Mouse (Mus musculus): Measurements from ENCODE around the gene Ttc30a2. TPM values are rescaled to one million over a fixed set of nuclear protein-coding genes. Genes with fewer than 3 reads are reported as not detected.
"Not testable (repeated sequence)": the region's sequence is repeated elsewhere in the genome, so short reads cannot be mapped to it uniquely, and the experiment has no call there.

Gene Ttc30a2
- polyA plus RNA-seq, 1 experiment from 2014 or later = 1.1 TPM

GRCm38 (mm10) chr2:75985124-75985523, 7.2 kb upstream of the Ttc30a2 start:
- Histone ChIP-seq H3K36me3 (ENCODE audit: control insufficient read depth, insufficient read depth, low read length) (peaks cover 2% of the 10 kb centered on the region; the same call in 1 of the 2 replicates), H3K4me3 (ENCODE audit: low read length) (no peak overlapping the region), H3K9me3 (ENCODE audit: control insufficient read depth, low read length) (no peaks in the 10 kb centered on the region), H3K9ac (ENCODE audit: low read depth, low read length) (no peak overlapping the region), H3K4me2 (ENCODE audit: low read length) (no peak overlapping the region), H3K27me3 (replicated peaks; ENCODE audit: control insufficient read depth, insufficient read depth, low read length) (no peaks in the 10 kb centered on the region), H3K4me1 (ENCODE audit: control insufficient read depth, insufficient read depth, low read depth, low read length) (peaks cover 10% of the 10 kb centered on the region), H3K27ac (ENCODE audit: low read depth, low read length) (no peak overlapping the region)
- ATAC-seq = peak; percentile 62
- 4% methylated on average over 2 of the region's 2 CpGs for WGBS

GRCm38 (mm10) chr2:75983847-75984246, 5.9 kb upstream of the Ttc30a2 start:
- Histone ChIP-seq H3K27me3 (replicated peaks; ENCODE audit: control insufficient read depth, insufficient read depth, low read length) (no peaks in the 10 kb centered on the region), H3K36me3 (ENCODE audit: control insufficient read depth, insufficient read depth, low read length) (peaks cover 2% of the 10 kb centered on the region; the same call in 1 of the 2 replicates), H3K27ac (ENCODE audit: low read depth, low read length) (no peak overlapping the region), H3K9ac (ENCODE audit: low read depth, low read length) (no peak overlapping the region), H3K9me3 (ENCODE audit: control insufficient read depth, low read length) (no peaks in the 10 kb centered on the region), H3K4me1 (ENCODE audit: control insufficient read depth, insufficient read depth, low read depth, low read length) (peaks cover 10% of the 10 kb centered on the region), H3K4me2 (ENCODE audit: low read length) (no peak overlapping the region), H3K4me3 (ENCODE audit: low read length) (no peak overlapping the region)
- ATAC-seq = no peak
- 55% methylated on average over 3 of the region's 3 CpGs for WGBS

GRCm38 (mm10) chr2:75983091-75983490, 5.1 kb upstream of the Ttc30a2 start:
- Histone ChIP-seq H3K36me3 (ENCODE audit: control insufficient read depth, insufficient read depth, low read length) (peaks cover 2% of the 10 kb centered on the region; the same call in 1 of the 2 replicates), H3K4me1 (ENCODE audit: control insufficient read depth, insufficient read depth, low read depth, low read length) (peaks cover 5% of the 10 kb centered on the region), H3K4me3 (ENCODE audit: low read length) (no peak overlapping the region), H3K9ac (ENCODE audit: low read depth, low read length) (no peak overlapping the region), H3K27ac (ENCODE audit: low read depth, low read length) (no peak overlapping the region), H3K9me3 (ENCODE audit: control insufficient read depth, low read length) (no peaks in the 10 kb centered on the region), H3K27me3 (replicated peaks; ENCODE audit: control insufficient read depth, insufficient read depth, low read length) (no peaks in the 10 kb centered on the region), H3K4me2 (ENCODE audit: low read length) (no peak overlapping the region)
- WGBS = 96% methylated on average over 3 of the region's 3 CpGs
- no peak for ATAC-seq

GRCm38 (mm10) chr2:75982626-75983025, 4.7 kb upstream of the Ttc30a2 start:
- Histone ChIP-seq H3K36me3 (ENCODE audit: control insufficient read depth, insufficient read depth, low read length) (peaks cover 2% of the 10 kb centered on the region; the same call in 1 of the 2 replicates), H3K27me3 (replicated peaks; ENCODE audit: control insufficient read depth, insufficient read depth, low read length) (no peaks in the 10 kb centered on the region), H3K9me3 (ENCODE audit: control insufficient read depth, low read length) (no peaks in the 10 kb centered on the region), H3K4me1 (ENCODE audit: control insufficient read depth, insufficient read depth, low read depth, low read length) (peaks cover under 1% of the 10 kb centered on the region), H3K9ac (ENCODE audit: low read depth, low read length) (no peak overlapping the region), H3K4me2 (ENCODE audit: low read length) (no peak overlapping the region), H3K4me3 (ENCODE audit: low read length) (no peak overlapping the region), H3K27ac (ENCODE audit: low read depth, low read length) (no peak overlapping the region)
- no peak for ATAC-seq
- 96% methylated on average over 4 of the region's 4 CpGs for WGBS

GRCm38 (mm10) chr2:75981440-75982081, 3.6 kb upstream of the Ttc30a2 start, which contains the start of gene Ttc30a1:
Gene Ttc30a1 (minus strand): TSS chr2:75981967.
- ATAC-seq = peak; percentile 71
- WGBS = under 1% methylated on average over 25 of the region's 34 CpGs

GRCm38 (mm10) chr2:75980933-75981439, 3.0 kb upstream of the Ttc30a2 start:
- not testable (repeated sequence) for H3K36me3 ChIP-seq (ENCODE audit: control insufficient read depth, insufficient read depth, low read length); H3K9me3 ChIP-seq (ENCODE audit: control insufficient read depth, low read length); H3K27ac ChIP-seq (ENCODE audit: low read depth, low read length); H3K4me1 ChIP-seq (ENCODE audit: control insufficient read depth, insufficient read depth, low read depth, low read length); H3K9ac ChIP-seq (ENCODE audit: low read depth, low read length); H3K27me3 ChIP-seq (replicated peaks; ENCODE audit: control insufficient read depth, insufficient read depth, low read length)
- Histone ChIP-seq H3K4me3 (ENCODE audit: low read length) (peak overlapping the region; percentile 52), H3K4me2 (ENCODE audit: low read length) (peak overlapping the region; percentile 71)
- peak; percentile 3; the same call in 1 of the 2 replicates for ATAC-seq
- WGBS = 94% methylated on average over 11 of the region's 13 CpGs

More at GRCm38 (mm10) chr2:75981440-75982081, 3.6 kb upstream of the Ttc30a2 start, which contains the start of gene Ttc30a1:
- Histone ChIP-seq H3K27ac (ENCODE audit: low read depth, low read length) (peak within 1 kb of the TSS; percentile 72; the same call in 1 of the 2 replicates), H3K4me2 (ENCODE audit: low read length) (peak within 1 kb of the TSS; percentile 71), H3K9ac (ENCODE audit: low read depth, low read length) (peak within 1 kb of the TSS; percentile 57), H3K4me3 (ENCODE audit: low read length) (peak within 1 kb of the TSS; percentile 52)
- H3K9me3 ChIP-seq (ENCODE audit: control insufficient read depth, low read length); H3K36me3 ChIP-seq (ENCODE audit: control insufficient read depth, insufficient read depth, low read length); H3K4me1 ChIP-seq (ENCODE audit: control insufficient read depth, insufficient read depth, low read depth, low read length); H3K27me3 ChIP-seq (replicated peaks; ENCODE audit: control insufficient read depth, insufficient read depth, low read length): not testable (repeated sequence)

- H3K4me2 ChIP-seq (ENCODE audit: low read length); H3K9ac ChIP-seq (ENCODE audit: low read depth, low read length); H3K27ac ChIP-seq (ENCODE audit: low read depth, low read length); H3K4me1 ChIP-seq (ENCODE audit: control insufficient read depth, insufficient read depth, low read depth, low read length); H3K36me3 ChIP-seq (ENCODE audit: control insufficient read depth, insufficient read depth, low read length); H3K27me3 ChIP-seq (replicated peaks; ENCODE audit: control insufficient read depth, insufficient read depth, low read length); H3K4me3 ChIP-seq (ENCODE audit: low read length); ATAC-seq; H3K9me3 ChIP-seq (ENCODE audit: control insufficient read depth, low read length): not testable (repeated sequence)
- 81% methylated on average over 2 of the region's 2 CpGs for WGBS
These were observed 1.9 kb downstream of the Ttc30a2 start for GRCm38 (mm10) chr2:75976070-75976469.

GRCm38 (mm10) chr2:75974131-75974530, 3.8 kb downstream of the Ttc30a2 start:
- Histone ChIP-seq H3K4me3 (ENCODE audit: low read length) (no peak overlapping the region), H3K4me1 (ENCODE audit: control insufficient read depth, insufficient read depth, low read depth, low read length) (no peaks in the 10 kb centered on the region), H3K9ac (ENCODE audit: low read depth, low read length) (no peak overlapping the region), H3K27ac (ENCODE audit: low read depth, low read length) (no peak overlapping the region), H3K27me3 (replicated peaks; ENCODE audit: control insufficient read depth, insufficient read depth, low read length) (no peaks in the 10 kb centered on the region), H3K9me3 (ENCODE audit: control insufficient read depth, low read length) (no peaks in the 10 kb centered on the region), H3K36me3 (ENCODE audit: control insufficient read depth, insufficient read depth, low read length) (no peaks in the 10 kb centered on the region), H3K4me2 (ENCODE audit: low read length) (no peak overlapping the region)
- no peak for ATAC-seq
- WGBS = 64% methylated on average over 9 of the region's 9 CpGs

- Histone ChIP-seq H3K27ac (ENCODE audit: low read depth, low read length) (peak overlapping the region; percentile 36), H3K9me3 (ENCODE audit: control insufficient read depth, low read length) (no peaks in the 10 kb centered on the region), H3K27me3 (replicated peaks; ENCODE audit: control insufficient read depth, insufficient read depth, low read length) (no peaks in the 10 kb centered on the region), H3K4me3 (ENCODE audit: low read length) (peak overlapping the region; percentile 19), H3K36me3 (ENCODE audit: control insufficient read depth, insufficient read depth, low read length) (no peaks in the 10 kb centered on the region), H3K4me1 (ENCODE audit: control insufficient read depth, insufficient read depth, low read depth, low read length) (peaks cover 13% of the 10 kb centered on the region), H3K9ac (ENCODE audit: low read depth, low read length) (no peak overlapping the region), H3K4me2 (ENCODE audit: low read length) (peak overlapping the region; percentile 53)
- ATAC-seq = peak; percentile 71; the same call in 1 of the 2 replicates
- 18% methylated on average over 5 of the region's 5 CpGs for WGBS
These were observed 13.0 kb downstream of the Ttc30a2 start for GRCm38 (mm10) chr2:75964972-75965371.

All from hindbrain, embryonic 16.5 days (tissue).